Mouse (Mus musculus) frontal cortex, adult (tissue): ENCODE data around the gene Cenpf.

Experiments used
- ATAC-seq: cut with Nextera tagmentation; 2 replicates; pipeline ENCODE4 v1.9.2; 2017; ENCODE audit warnings: mild to moderate bottlenecking, moderate library complexity, mixed read lengths; ENCODE audit not compliant: low TSS enrichment

The Cenpf gene

GRCm38 (mm10) chr1:189630026-189630425, 57.9 kb downstream of the Cenpf start:
- no peak for ATAC-seq

- no peak for ATAC-seq
Measured at GRCm38 (mm10) chr1:189627976-189628768, 59.7 kb downstream of the Cenpf start.

- no peak for ATAC-seq
Measured at GRCm38 (mm10) chr1:189624756-189625155, 63.1 kb downstream of the Cenpf start.

GRCm38 (mm10) chr1:189618970-189619740, 68.7 kb downstream of the Cenpf start:
- peak; percentile 46; the same call in 1 of the 2 replicates for ATAC-seq

GRCm38 (mm10) chr1:189617381-189617780, 70.5 kb downstream of the Cenpf start:
- no peak for ATAC-seq

- peak; percentile 89 for ATAC-seq
Measured at GRCm38 (mm10) chr1:189615246-189615645, 72.6 kb downstream of the Cenpf start.

- ATAC-seq, result no peak
Measured at GRCm38 (mm10) chr1:189613076-189613475, 74.8 kb downstream of the Cenpf start.

GRCm38 (mm10) chr1:189611775-189612174, 76.1 kb downstream of the Cenpf start:
- no peak for ATAC-seq

- no peak for ATAC-seq
Measured at GRCm38 (mm10) chr1:189608640-189609039, 79.2 kb downstream of the Cenpf start.

- no peak for ATAC-seq
Measured at GRCm38 (mm10) chr1:189608039-189608438, 79.8 kb downstream of the Cenpf start.

GRCm38 (mm10) chr1:189605598-189606126, 82.2 kb downstream of the Cenpf start:
- ATAC-seq, result no peak

- no peak for ATAC-seq
Measured at GRCm38 (mm10) chr1:189597096-189597495, 90.8 kb downstream of the Cenpf start.
